Mouse (Mus musculus) erythroblast, embryonic 14.5 days (primary cell): ENCODE data around the gene Slc25a21. TPM values are rescaled to one million over a fixed set of nuclear protein-coding genes. Genes with fewer than 3 reads are reported as not detected.

Source experiments
- H3K27me3 ChIP-seq: 2 replicates; pipeline ENCODE4 v1.6.1; 2012; ENCODE audit warnings: inconsistent platforms; ENCODE audit not compliant: control insufficient read depth
- H3K36me3 ChIP-seq: 2 replicates; pipeline ENCODE4 v1.6.1; 2012; ENCODE audit warnings: mild to moderate bottlenecking, inconsistent platforms; ENCODE audit not compliant: control insufficient read depth
- H3K4me1 ChIP-seq: 2 replicates; pipeline ENCODE4 v1.6.1; 2012; ENCODE audit warnings: inconsistent platforms; ENCODE audit not compliant: control insufficient read depth
- H3K4me3 ChIP-seq: replicated peaks from 2 replicates; pipeline ENCODE3; 2012; ENCODE audit warnings: moderate library complexity, mild to moderate bottlenecking, inconsistent platforms
- H3K9me3 ChIP-seq: 2 replicates; pipeline ENCODE4 v1.6.1; 2012; ENCODE audit warnings: low read length, inconsistent platforms, mixed read lengths; ENCODE audit not compliant: control insufficient read depth
- GATA1 ChIP-seq: IDR thresholded peaks from 2 replicates; pipeline ENCODE4 v1.6.1; 2012; ENCODE audit warnings: low read length, inconsistent platforms, mixed read lengths
- TAL1 ChIP-seq: IDR thresholded peaks from 3 replicates; pipeline ENCODE4 v1.6.1; 2012; ENCODE audit warnings: low read length, inconsistent platforms, mixed read lengths
- polyA plus RNA-seq: library from polyadenylated mRNA; stranded (reverse); fragments of >175 nt; gene quantifications from 2 replicates; pipeline ENCODE4 v1.2.3, GENCODE M21; 2012

Slc25a21 gene
- polyA plus RNA-seq, 1 experiment, result 5.0 TPM

GRCm38 (mm10) chr12:57138937-57139336 is 58.3 kb downstream of the Slc25a21 start:
- H3K4me1 ChIP-seq, result no peaks in the 10 kb centered on the region; the same call in 1 of the 2 replicates
- TF ChIP-seq TAL1, result no peak
- no peak for TF ChIP-seq GATA1
- H3K9me3 ChIP-seq, result no peaks in the 10 kb centered on the region
- no peaks in the 10 kb centered on the region for H3K27me3 ChIP-seq
- H3K36me3 ChIP-seq, result peaks cover 8% of the 10 kb centered on the region
- no peak overlapping the region for H3K4me3 ChIP-seq

- Histone ChIP-seq H3K4me1 (no peaks in the 10 kb centered on the region; the same call in 1 of the 2 replicates), H3K9me3 (no peaks in the 10 kb centered on the region), H3K27me3 (no peaks in the 10 kb centered on the region), H3K36me3 (peaks cover 5% of the 10 kb centered on the region), H3K4me3 (no peak overlapping the region)
- no peak for TF ChIP-seq GATA1
- TF ChIP-seq TAL1, result no peak
Measured at GRCm38 (mm10) chr12:57137809-57138208, 59.5 kb downstream of the Slc25a21 start.

- no peaks in the 10 kb centered on the region for H3K27me3 ChIP-seq
- TF ChIP-seq GATA1, result no peak
- TF ChIP-seq TAL1, result no peak
- peaks cover 2% of the 10 kb centered on the region for H3K36me3 ChIP-seq
- H3K4me3 ChIP-seq, result no peak overlapping the region
- H3K4me1 ChIP-seq, result no peaks in the 10 kb centered on the region
- H3K9me3 ChIP-seq, result no peaks in the 10 kb centered on the region
Measured at GRCm38 (mm10) chr12:57118602-57119001, 78.7 kb downstream of the Slc25a21 start.

GRCm38 (mm10) chr12:57115516-57115915 is 81.8 kb downstream of the Slc25a21 start:
- TF ChIP-seq TAL1 (no peak), GATA1 (no peak)

GRCm38 (mm10) chr12:57109363-57109762 is 87.9 kb downstream of the Slc25a21 start:
- TF ChIP-seq GATA1 (no peak), TAL1 (no peak)
- Histone ChIP-seq H3K27me3 (no peaks in the 10 kb centered on the region), H3K4me1 (no peaks in the 10 kb centered on the region; the same call in 1 of the 2 replicates), H3K4me3 (no peak overlapping the region), H3K9me3 (no peaks in the 10 kb centered on the region), H3K36me3 (peaks cover 3% of the 10 kb centered on the region)

More at GRCm38 (mm10) chr12:57115516-57115915, 81.8 kb downstream of the Slc25a21 start:
- Histone ChIP-seq H3K9me3 (no peaks in the 10 kb centered on the region), H3K27me3 (no peaks in the 10 kb centered on the region), H3K4me3 (no peak overlapping the region), H3K4me1 (no peaks in the 10 kb centered on the region), H3K36me3 (no peaks in the 10 kb centered on the region)

- no peaks in the 10 kb centered on the region for H3K9me3 ChIP-seq
- H3K36me3 ChIP-seq, result peaks cover 6% of the 10 kb centered on the region
- H3K4me3 ChIP-seq, result no peak overlapping the region
- TF ChIP-seq TAL1, result no peak
- no peak for TF ChIP-seq GATA1
- no peaks in the 10 kb centered on the region for H3K27me3 ChIP-seq
- H3K4me1 ChIP-seq, result peaks cover 27% of the 10 kb centered on the region
Measured at GRCm38 (mm10) chr12:57102322-57102721, 95.0 kb downstream of the Slc25a21 start.

GRCm38 (mm10) chr12:57100549-57100948 is 96.7 kb downstream of the Slc25a21 start:
- Histone ChIP-seq H3K9me3 (no peaks in the 10 kb centered on the region), H3K4me1 (peaks cover 29% of the 10 kb centered on the region), H3K27me3 (no peaks in the 10 kb centered on the region), H3K4me3 (no peak overlapping the region), H3K36me3 (peaks cover 6% of the 10 kb centered on the region)
- TF ChIP-seq TAL1 (no peak), GATA1 (no peak)

- TF ChIP-seq GATA1, result no peak
- Histone ChIP-seq H3K4me1 (peaks cover 29% of the 10 kb centered on the region), H3K36me3 (peaks cover 6% of the 10 kb centered on the region), H3K4me3 (no peak overlapping the region), H3K9me3 (no peaks in the 10 kb centered on the region), H3K27me3 (no peaks in the 10 kb centered on the region)
Measured at GRCm38 (mm10) chr12:57099066-57099465, 98.2 kb downstream of the Slc25a21 start.

GRCm38 (mm10) chr12:57098371-57098770 is 98.9 kb downstream of the Slc25a21 start:
- Histone ChIP-seq H3K36me3 (peaks cover 6% of the 10 kb centered on the region), H3K4me1 (peaks cover 29% of the 10 kb centered on the region), H3K27me3 (no peaks in the 10 kb centered on the region), H3K4me3 (no peak overlapping the region), H3K9me3 (no peaks in the 10 kb centered on the region)
- TF ChIP-seq GATA1 (no peak), TAL1 (no peak)

GRCm38 (mm10) chr12:57093107-57093506 is 104.2 kb downstream of the Slc25a21 start:
- Histone ChIP-seq H3K27me3 (no peaks in the 10 kb centered on the region), H3K4me1 (peaks cover 2% of the 10 kb centered on the region; the same call in 1 of the 2 replicates), H3K36me3 (no peaks in the 10 kb centered on the region), H3K4me3 (no peak overlapping the region), H3K9me3 (no peaks in the 10 kb centered on the region)
- TF ChIP-seq GATA1 (no peak), TAL1 (no peak)
